Mouse (Mus musculus) spleen, adult 2 months (tissue): ENCODE measurements at regions not wholly inside any gene's neighbourhood (a gene's known extent, or its start where the extent isn't known, plus 50 kb on each side); places are given as distances from the start of the nearest gene placed in this dataset.

Source experiments
- DNase-seq, 2 experiments: peaks; one replicate each; pipeline versions ENCODE4 v3.0.0 to v3.0.0-alpha.2; 2012 to 2021; ENCODE audit warnings: low spot score in 2 of 2, low read depth in 1 of 2
- H3K27ac ChIP-seq: fragments of 200-500 bp; 2 replicates; pipeline ENCODE4 v1.5.1; 2012; ENCODE audit warnings: low read length, inconsistent platforms; ENCODE audit not compliant: insufficient read depth
- H3K27me3 ChIP-seq: fragments of 200-500 bp; 2 replicates; pipeline ENCODE4 v1.6.1; 2012; ENCODE audit warnings: mild to moderate bottlenecking, moderate library complexity, low read length, inconsistent platforms; ENCODE audit not compliant: control insufficient read depth, insufficient read depth
- H3K36me3 ChIP-seq: fragments of 200-500 bp; 2 replicates; pipeline ENCODE4 v1.6.1; 2012; ENCODE audit warnings: mild to moderate bottlenecking, low read length, inconsistent platforms; ENCODE audit not compliant: control insufficient read depth, insufficient read depth
- H3K4me1 ChIP-seq: fragments of 200-500 bp; 2 replicates; pipeline ENCODE4 v1.6.1; 2011; ENCODE audit warnings: inconsistent platforms; ENCODE audit not compliant: control insufficient read depth, insufficient read depth, insufficient read length
- H3K4me3 ChIP-seq: fragments of 200-500 bp; 2 replicates; pipeline ENCODE4 v1.5.1; 2011; ENCODE audit warnings: mild to moderate bottlenecking, inconsistent platforms; ENCODE audit not compliant: insufficient read depth, insufficient read length; ENCODE audit errors: extremely low read depth
- CTCF ChIP-seq: fragments of 200-500 bp; IDR thresholded peaks from 2 replicates; pipeline ENCODE4 v1.5.1; 2011; ENCODE audit warnings: mild to moderate bottlenecking, inconsistent platforms; ENCODE audit not compliant: insufficient read depth, insufficient read length, insufficient replicate concordance; ENCODE audit errors: extremely low read depth
- POLR2A ChIP-seq: fragments of 200-500 bp; IDR thresholded peaks from 2 replicates; pipeline ENCODE4 v1.6.1; 2011; ENCODE audit warnings: low read depth, low read length, inconsistent platforms
- WGBS: fragments of 180-500 bp; shearing (Covaris S2); methylation state at CpG from one replicate; pipeline ENCODE4 v1.1.7; 2018; 5-methylcytosine and 5-hydroxymethylcytosine counted together

- TF ChIP-seq POLR2A: no peak
- TF ChIP-seq CTCF: no peak
- H3K4me3 ChIP-seq: no peak overlapping the region
- 82% methylated on average over 2 of the region's 2 CpGs for WGBS
- H3K27ac ChIP-seq: no peak overlapping the region
- H3K36me3 ChIP-seq: no peaks in the 10 kb centered on the region
- no peak for DNase-seq
- H3K4me1 ChIP-seq: no peaks in the 10 kb centered on the region
- no peaks in the 10 kb centered on the region for H3K27me3 ChIP-seq
These were observed 777.9 kb downstream of the Basp1 start for GRCm38 (mm10) chr15:24635620-24636019.

GRCm38 (mm10) chr15:24596242-24596641, 817.3 kb downstream of the Basp1 start:
- H3K27ac ChIP-seq: no peak overlapping the region
- DNase-seq: no peak
- H3K4me1 ChIP-seq: no peaks in the 10 kb centered on the region
- no peaks in the 10 kb centered on the region for H3K27me3 ChIP-seq
- TF ChIP-seq POLR2A: no peak
- peak; percentile 8; the same call in 1 of the 2 replicates for TF ChIP-seq CTCF
- WGBS: 30% methylated on average over 4 of the region's 4 CpGs
- no peaks in the 10 kb centered on the region for H3K36me3 ChIP-seq
- no peak overlapping the region for H3K4me3 ChIP-seq

GRCm38 (mm10) chr15:24588943-24589342, 824.6 kb downstream of the Basp1 start:
- 33% methylated on average over 4 of the region's 4 CpGs for WGBS
- TF ChIP-seq POLR2A: no peak
- no peak for TF ChIP-seq CTCF
- H3K4me3 ChIP-seq: no peak overlapping the region
- no peaks in the 10 kb centered on the region for H3K4me1 ChIP-seq
- peak; percentile 3 to 16 for DNase-seq
- no peak overlapping the region for H3K27ac ChIP-seq
- no peaks in the 10 kb centered on the region for H3K27me3 ChIP-seq
- H3K36me3 ChIP-seq: no peaks in the 10 kb centered on the region

- TF ChIP-seq CTCF (no peak), POLR2A (no peak)
- WGBS: 75% methylated on average over 3 of the region's 3 CpGs
These were observed 846.6 kb downstream of the Basp1 start for GRCm38 (mm10) chr15:24566981-24567380.

GRCm38 (mm10) chr15:24556806-24557205, 856.8 kb downstream of the Basp1 start:
- Histone ChIP-seq H3K27me3 (no peaks in the 10 kb centered on the region), H3K27ac (no peak overlapping the region), H3K4me1 (no peaks in the 10 kb centered on the region), H3K36me3 (no peaks in the 10 kb centered on the region), H3K4me3 (no peak overlapping the region)
- WGBS: 88% methylated on average over 4 of the region's 4 CpGs
- TF ChIP-seq CTCF: no peak
- no peak for TF ChIP-seq POLR2A
- DNase-seq: no peak

More at GRCm38 (mm10) chr15:24566981-24567380, 846.6 kb downstream of the Basp1 start:
- H3K27me3 ChIP-seq: no peaks in the 10 kb centered on the region
- no peak overlapping the region for H3K27ac ChIP-seq
- no peak for DNase-seq
- no peak overlapping the region for H3K4me3 ChIP-seq
- H3K36me3 ChIP-seq: no peaks in the 10 kb centered on the region
- no peaks in the 10 kb centered on the region for H3K4me1 ChIP-seq

GRCm38 (mm10) chr15:24550108-24550507, 863.5 kb downstream of the Basp1 start:
- WGBS: 90% methylated on average over 3 of the region's 3 CpGs
- no peaks in the 10 kb centered on the region for H3K36me3 ChIP-seq
- no peaks in the 10 kb centered on the region for H3K4me1 ChIP-seq
- DNase-seq: no peak
- no peaks in the 10 kb centered on the region for H3K27me3 ChIP-seq
- H3K27ac ChIP-seq: no peak overlapping the region
- TF ChIP-seq POLR2A: no peak
- no peak overlapping the region for H3K4me3 ChIP-seq

GRCm38 (mm10) chr15:24530065-24530464, 883.5 kb downstream of the Basp1 start:
- no peak overlapping the region for H3K4me3 ChIP-seq
- no peak overlapping the region for H3K27ac ChIP-seq
- H3K4me1 ChIP-seq: no peaks in the 10 kb centered on the region
- no peaks in the 10 kb centered on the region for H3K27me3 ChIP-seq
- 85% methylated on average over 3 of the region's 3 CpGs for WGBS
- TF ChIP-seq POLR2A (no peak), CTCF (no peak)
- DNase-seq: no peak
- H3K36me3 ChIP-seq: no peaks in the 10 kb centered on the region

- TF ChIP-seq POLR2A (no peak), CTCF (no peak)
- Histone ChIP-seq H3K36me3 (no peaks in the 10 kb centered on the region), H3K27me3 (no peaks in the 10 kb centered on the region), H3K4me1 (no peaks in the 10 kb centered on the region), H3K27ac (no peak overlapping the region), H3K4me3 (no peak overlapping the region)
- no peak for DNase-seq
- 67% methylated on average over 5 of the region's 5 CpGs for WGBS
These were observed 886.2 kb downstream of the Basp1 start for GRCm38 (mm10) chr15:24527379-24527778.
